Mouse (Mus musculus) cerebellum, adult 2 months (tissue): ENCODE measurements around the gene Rrnad1.

Source experiments
- CTCF ChIP-seq: fragments of 200-500 bp; IDR thresholded peaks from 2 replicates; pipeline ENCODE4 v1.5.1; 2011; ENCODE audit warnings: low read depth, mild to moderate bottlenecking, control low read depth, low read length, moderate library complexity, borderline replicate concordance; ENCODE audit not compliant: insufficient read depth
- POLR2A ChIP-seq: fragments of 200-500 bp; IDR thresholded peaks from 2 replicates; pipeline ENCODE4 v1.6.1; 2011; ENCODE audit warnings: low read length, control low read depth, borderline replicate concordance; ENCODE audit not compliant: insufficient read depth

- TF ChIP-seq CTCF (no peak), POLR2A (no peak)
Observed at GRCm38 (mm10) chr3:87973593-87974380, 43.3 kb upstream of the Rrnad1 start.
